Mouse (Mus musculus): ENCODE measurements around the gene Tent5d.

- peak; percentile 23 for TF ChIP-seq CTCF (IDR thresholded peaks at IDR 0.05; ENCODE audit: control insufficient read depth, insufficient read depth, insufficient read length)
- TF ChIP-seq USF1 (IDR thresholded peaks at IDR 0.05; ENCODE audit: low read depth): peak; percentile 21
- no peak for TF ChIP-seq MYOG (IDR thresholded peaks at IDR 0.05; ENCODE audit: control insufficient read depth, extremely low read depth, insufficient read length)
- TF ChIP-seq CEBPB (IDR thresholded peaks at IDR 0.05; ENCODE audit: low read depth): no peak
Observed at GRCm38 (mm10) chrX:107816218-107816554, 23.8 kb downstream of the Tent5d start, which contains the start of gene 2610002M06Rik.
